Mouse (Mus musculus): ENCODE results near the gene Megf6.

- TF ChIP-seq EP300 (IDR thresholded peaks at IDR 0.05; ENCODE audit: low read length) (no peak), SIN3A (IDR thresholded peaks at IDR 0.05; ENCODE audit: low read length) (no peak), MAFK (IDR thresholded peaks at IDR 0.05; ENCODE audit: insufficient replicate concordance, low read length) (no peak), MAX (IDR thresholded peaks at IDR 0.05; ENCODE audit: low read length) (no peak), BHLHE40 (IDR thresholded peaks at IDR 0.05; ENCODE audit: low read depth, low read length) (no peak), MEF2A (IDR thresholded peaks at IDR 0.05; ENCODE audit: borderline replicate concordance, low read depth, low read length) (no peak), CTCF (conservative IDR thresholded peaks at IDR 0.05 in 1 of 2, IDR thresholded peaks at IDR 0.05 in 1 of 2; ENCODE audit: low read depth in 2 of 2, low read length in 2 of 2) (no peak), POLR2A (IDR thresholded peaks at IDR 0.05; ENCODE audit: low read depth, low read length) (no peak), GABPA (IDR thresholded peaks at IDR 0.05; ENCODE audit: insufficient replicate concordance, low read depth, low read length) (no peak), MYC (IDR thresholded peaks at IDR 0.05; ENCODE audit: low read depth, low read length) (no peak)
Observed at GRCm38 (mm10) chr4:154217711-154218350, 47.3 kb downstream of the Megf6 start.

Data from CH12.LX (cell line).